Mouse (Mus musculus): Measurements from ENCODE around the gene Mllt3.

Mllt3 gene

DNA sequence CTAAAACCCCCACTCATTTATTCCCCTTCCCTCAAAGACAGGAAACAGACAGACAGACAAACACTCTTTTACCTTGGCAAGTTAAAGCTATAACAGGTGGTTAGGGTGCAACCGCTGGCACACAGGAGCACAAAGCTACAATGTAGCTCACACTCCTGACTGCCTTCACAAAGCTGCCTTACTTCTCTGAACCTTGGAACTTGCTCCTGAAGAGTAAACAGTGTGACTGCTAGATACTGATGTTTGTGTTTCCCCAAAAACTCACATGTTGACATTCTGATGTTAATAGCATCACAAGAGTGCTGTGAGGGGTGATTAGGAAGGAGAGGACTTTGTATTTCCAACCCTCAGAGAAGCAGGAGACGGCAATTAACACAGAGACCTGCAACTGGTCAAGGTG is 151.6 kb downstream of the Mllt3 start:
- DNase-seq (ENCODE audit: low spot score in 2 of 2): no peak

GRCm38 (mm10) chr4:87880297-87880696 is 152.9 kb downstream of the Mllt3 start:
- no peak for DNase-seq (ENCODE audit: low spot score in 2 of 2)

GRCm38 (mm10) chr4:87878701-87879100 is 154.5 kb downstream of the Mllt3 start:
- no peak for DNase-seq (ENCODE audit: low spot score in 2 of 2)

DNA sequence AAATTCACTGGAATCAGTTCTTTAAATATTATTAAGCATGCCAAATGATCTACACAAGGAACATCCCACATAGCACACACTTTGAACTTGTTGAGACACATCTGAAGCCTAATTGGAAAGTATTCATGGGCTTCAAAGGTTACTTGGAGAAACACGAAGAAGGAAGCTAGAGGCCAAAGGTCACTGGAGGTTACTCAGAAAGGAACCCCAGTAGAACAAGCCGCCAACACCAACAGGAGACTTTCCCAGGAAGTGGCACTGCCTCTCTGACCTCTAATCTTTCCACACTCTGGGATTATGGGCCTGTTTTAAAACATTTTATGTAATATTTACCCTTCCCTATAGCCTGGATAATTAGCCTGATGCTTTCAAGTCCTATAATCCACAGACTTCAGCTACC is 162.6 kb downstream of the Mllt3 start:
- DNase-seq (ENCODE audit: low spot score in 2 of 2): no peak

DNA sequence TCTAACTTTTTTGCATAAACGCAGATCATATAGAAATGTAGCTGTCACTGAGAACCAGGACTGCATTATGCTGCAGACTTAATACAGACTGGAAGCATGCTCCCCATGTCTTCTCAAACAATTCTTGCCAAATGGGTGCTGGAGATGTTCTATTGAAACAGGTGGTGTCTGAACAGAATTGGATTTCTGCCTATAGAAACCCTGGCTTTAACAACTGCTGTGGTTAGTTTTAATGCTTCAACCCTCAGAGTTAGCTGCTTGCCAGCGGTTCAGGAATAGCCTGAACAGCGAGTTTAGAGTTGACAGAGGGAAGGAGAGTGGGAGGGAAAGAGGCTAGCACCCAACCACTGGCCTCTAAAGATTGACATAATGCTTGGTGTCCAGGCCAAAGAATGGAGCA is 166.6 kb downstream of the Mllt3 start:
- no peak for DNase-seq (ENCODE audit: low spot score in 2 of 2)

DNA sequence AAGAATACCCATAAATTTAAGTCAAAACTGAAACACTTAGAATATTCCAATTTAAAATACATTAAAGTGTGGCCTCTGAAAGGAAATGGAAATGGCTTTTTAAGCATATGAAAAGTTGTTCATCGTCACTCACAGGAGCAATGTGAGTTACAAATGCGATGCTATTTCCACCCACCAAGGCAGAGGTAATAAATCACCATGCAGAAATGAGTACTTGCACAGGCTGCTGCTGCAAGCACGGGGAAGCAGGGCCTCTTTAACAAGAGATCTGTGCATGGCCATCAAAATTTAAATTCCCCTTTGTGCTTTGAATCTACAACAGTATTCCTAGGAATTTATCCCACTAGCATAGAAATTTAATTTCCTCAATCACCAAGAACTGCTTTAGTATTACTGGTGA is 167.3 kb downstream of the Mllt3 start:
- DNase-seq (ENCODE audit: low spot score in 2 of 2): no peak

GRCm38 (mm10) chr4:87865041-87865440 is 168.1 kb downstream of the Mllt3 start:
- DNase-seq (ENCODE audit: low spot score in 2 of 2): no peak

DNA sequence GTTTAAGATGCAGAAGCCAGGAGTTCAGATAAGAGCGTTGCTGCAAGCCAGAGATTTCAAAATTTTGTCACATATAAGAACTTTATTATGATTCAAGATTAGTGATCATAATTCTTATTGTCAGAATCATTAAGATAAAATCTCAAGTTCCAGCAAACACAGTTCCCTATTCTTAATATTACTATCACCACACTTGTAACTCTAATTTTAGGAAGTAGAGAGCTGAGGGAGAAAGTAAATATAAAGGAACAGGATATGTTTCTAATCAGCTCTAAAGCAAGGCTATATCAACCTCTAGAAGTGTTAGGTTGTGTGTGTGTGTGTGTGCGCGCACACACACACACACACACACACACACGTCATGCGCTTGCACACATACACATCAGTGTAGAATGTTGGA is 170.0 kb downstream of the Mllt3 start:
- no peak for DNase-seq (ENCODE audit: low spot score in 2 of 2)

DNA sequence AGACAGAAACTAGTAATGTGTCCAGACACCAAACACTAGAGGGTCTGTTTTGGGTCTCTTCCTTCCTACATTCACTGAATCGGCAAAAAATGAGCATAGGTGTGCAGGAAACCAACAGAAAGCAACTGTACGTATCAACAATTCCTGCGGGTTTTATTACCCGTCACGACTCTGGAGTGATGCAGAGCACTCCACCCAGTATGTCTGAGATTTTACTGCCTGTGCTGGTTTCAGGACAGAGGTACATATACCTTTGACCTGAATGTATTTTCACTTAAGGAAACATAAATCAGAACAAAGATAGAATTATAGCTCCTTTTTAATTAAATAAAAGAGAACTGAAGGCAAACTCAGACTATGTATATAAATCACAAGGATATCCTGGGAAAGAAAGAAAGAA is 172.4 kb downstream of the Mllt3 start:
- no peak for DNase-seq (ENCODE audit: low spot score in 2 of 2)

DNA sequence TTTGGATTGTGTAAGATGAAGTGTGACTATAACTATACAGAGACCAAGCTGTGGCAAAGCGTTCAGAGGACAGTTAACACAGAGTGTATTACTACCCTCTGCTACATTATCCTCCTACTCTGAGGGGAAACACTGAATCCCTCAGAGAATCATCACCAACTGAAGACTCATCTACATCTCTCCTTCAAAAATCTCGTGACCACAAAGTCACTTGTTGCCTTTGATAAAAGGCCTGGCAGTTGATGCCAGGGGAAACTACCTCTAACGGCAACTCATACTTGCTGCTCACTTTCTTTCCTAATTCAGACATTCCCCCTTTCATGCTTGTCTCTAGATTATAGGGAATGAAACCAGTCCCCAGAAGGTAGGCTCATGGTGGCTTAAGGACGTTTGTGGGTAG is 174.0 kb downstream of the Mllt3 start:
- DNase-seq (ENCODE audit: low spot score in 2 of 2): no peak

DNA sequence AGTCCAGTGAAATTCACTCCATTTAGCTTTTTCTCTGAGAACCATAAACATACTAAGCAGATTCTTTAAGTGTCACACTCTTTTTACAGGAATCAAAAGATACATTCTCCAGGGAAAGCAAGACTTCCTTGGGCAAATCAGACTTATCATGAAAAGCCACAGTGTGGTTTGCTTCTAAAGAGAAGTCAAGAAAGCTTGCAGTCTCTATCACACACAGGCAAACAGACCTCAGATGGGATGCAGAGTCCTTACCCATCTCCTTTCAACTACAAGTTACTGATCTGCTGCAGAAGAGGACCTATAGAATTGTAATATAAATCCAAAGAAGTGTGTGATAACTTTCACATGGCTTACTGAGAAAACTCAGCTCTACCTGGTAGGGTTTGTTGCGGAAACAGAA is 175.2 kb downstream of the Mllt3 start:
- no peak for DNase-seq (ENCODE audit: low spot score in 2 of 2)

- no peak for DNase-seq (ENCODE audit: low spot score in 2 of 2)
Observed at GRCm38 (mm10) chr4:87852461-87852860, 180.7 kb downstream of the Mllt3 start.

DNA sequence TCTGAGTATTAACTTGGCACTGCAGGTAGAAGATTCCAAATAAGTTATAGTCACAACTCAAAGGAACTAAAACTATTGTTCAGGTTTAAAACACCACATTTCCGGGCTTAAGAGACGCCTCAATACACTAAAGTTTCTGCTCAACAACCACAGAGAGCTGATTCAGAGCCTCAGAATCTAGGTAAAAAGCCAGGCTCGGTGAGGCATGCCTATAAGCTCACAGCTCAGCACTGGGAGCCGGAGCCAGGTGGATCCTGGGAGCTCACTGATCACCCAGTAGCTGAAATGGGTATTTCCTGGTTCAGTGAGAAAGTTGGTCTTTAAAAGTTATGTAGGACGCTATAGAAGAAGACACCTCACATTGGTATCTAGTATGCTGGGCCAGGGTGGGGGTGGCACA is 183.1 kb downstream of the Mllt3 start:
- no peak for DNase-seq (ENCODE audit: low spot score in 2 of 2)

DNA sequence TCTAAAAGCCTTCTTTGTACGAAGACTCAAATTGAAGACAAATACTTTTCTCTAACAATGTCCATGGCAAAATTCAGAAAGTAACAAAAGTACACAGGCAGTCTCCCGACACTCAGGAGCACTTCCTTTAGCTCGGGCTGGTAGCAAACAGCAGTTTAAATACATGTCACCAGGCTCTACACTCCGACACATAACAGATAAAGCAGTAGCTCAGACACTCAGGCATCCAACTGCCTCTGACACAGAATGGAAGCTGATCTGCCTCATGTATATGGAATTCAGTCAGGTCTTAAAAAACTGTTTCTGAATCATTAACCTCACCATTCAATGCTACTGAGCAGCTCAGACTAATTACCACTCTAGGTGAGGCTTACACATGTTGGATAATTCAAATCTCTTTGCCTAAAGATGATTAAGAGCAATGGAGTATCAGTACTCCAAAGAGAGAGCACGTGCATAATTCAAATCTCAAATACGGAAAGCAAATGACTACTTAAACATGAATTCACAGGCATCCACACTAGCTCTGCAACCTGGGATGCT is 188.4 kb downstream of the Mllt3 start:
- DNase-seq (ENCODE audit: low spot score in 2 of 2): no peak

GRCm38 (mm10) chr4:87840210-87840910 is 192.8 kb downstream of the Mllt3 start:
- DNase-seq (ENCODE audit: low spot score in 2 of 2): no peak

- no peak for DNase-seq (ENCODE audit: low spot score in 2 of 2)
Observed at GRCm38 (mm10) chr4:87838716-87839115, 194.4 kb downstream of the Mllt3 start.

- DNase-seq (ENCODE audit: low spot score in 2 of 2): no peak
Observed at GRCm38 (mm10) chr4:87837471-87838361, 195.4 kb downstream of the Mllt3 start.

DNA sequence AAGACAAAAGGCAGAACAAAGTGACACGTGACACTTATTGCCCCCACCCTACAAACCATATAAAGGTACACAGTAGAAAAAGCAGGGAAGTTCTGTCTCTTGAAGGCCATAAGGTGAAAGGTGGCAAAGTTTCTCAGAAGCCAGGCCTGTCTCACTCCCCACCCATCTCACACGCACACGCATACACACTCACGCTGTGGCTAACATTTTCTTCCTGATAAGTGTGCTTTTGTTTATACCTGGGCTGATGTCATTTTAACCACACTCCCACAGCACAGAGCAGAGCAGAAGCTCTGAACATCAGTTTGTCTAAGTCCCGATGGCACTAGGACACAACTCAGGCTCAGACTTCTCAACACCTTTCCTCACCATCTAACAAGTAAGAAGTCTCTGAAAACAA is 196.9 kb downstream of the Mllt3 start:
- DNase-seq (ENCODE audit: low spot score in 2 of 2): no peak

GRCm38 (mm10) chr4:87835191-87835590 is 198.0 kb downstream of the Mllt3 start:
- no peak for DNase-seq (ENCODE audit: low spot score in 2 of 2)

- DNase-seq (ENCODE audit: low spot score in 2 of 2): no peak
Observed at GRCm38 (mm10) chr4:87834310-87834709, 198.9 kb downstream of the Mllt3 start.

DNA sequence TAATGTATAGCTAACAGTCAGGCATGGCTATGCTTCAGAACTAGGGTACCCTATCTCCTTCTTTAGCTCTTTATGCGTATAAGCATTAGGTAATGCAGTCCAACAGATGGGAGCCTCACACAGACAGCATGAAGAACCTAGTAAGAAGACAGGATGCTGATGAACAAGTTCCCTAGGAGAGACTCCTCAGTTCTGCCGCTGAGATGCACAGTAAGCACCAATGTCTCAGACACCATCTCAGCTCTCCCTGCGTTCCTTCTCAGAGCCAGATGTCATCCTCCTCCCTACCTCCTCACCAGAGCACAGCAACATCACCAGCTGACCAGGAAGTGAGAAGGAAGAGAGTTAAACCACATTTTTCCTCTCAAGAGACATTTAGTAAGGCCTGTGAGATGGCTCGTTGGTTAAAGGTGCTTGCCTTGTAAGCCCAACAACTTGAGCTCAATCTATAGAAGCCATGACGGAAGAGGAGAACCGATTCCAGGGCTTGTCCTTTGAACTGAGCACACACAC is 202.3 kb downstream of the Mllt3 start:
- DNase-seq (ENCODE audit: low spot score in 2 of 2): no peak

- DNase-seq (ENCODE audit: low spot score in 2 of 2): no peak
Observed at GRCm38 (mm10) chr4:87829426-87830063, 203.6 kb downstream of the Mllt3 start.

All from urinary bladder, postnatal 4 days (tissue).